Mouse (Mus musculus) 416B (cell line): Measurements from ENCODE around the gene Togaram2.
A peak's percentile ranks its signal among the peaks of the same experiment; 100 is the strongest.

Experiments
- DNase-seq: peaks from one replicate; pipeline ENCODE4 v3.0.0; 2011; ENCODE audit warnings: low read depth

Gene Togaram2

DNA sequence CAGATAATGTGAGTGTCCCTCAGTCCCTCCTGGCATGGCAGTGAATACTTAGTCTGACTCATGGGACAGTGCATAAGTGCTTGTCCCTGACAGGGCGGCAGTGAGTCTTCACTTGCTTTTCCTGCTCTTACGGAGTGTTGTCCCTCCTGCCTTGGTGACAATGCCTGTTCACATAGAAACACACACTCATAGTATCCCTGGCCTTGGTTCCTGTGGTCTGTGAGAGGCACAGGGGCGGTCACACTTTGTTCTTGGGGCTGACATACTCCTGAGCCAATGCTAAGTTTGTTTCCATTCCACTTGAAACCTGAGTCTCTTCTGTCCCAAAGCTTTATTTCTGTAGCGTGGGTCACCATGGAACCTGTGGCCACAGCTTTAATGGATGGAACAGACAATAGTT is 9.3 kb downstream of the Togaram2 start:
- no peak for DNase-seq

DNA sequence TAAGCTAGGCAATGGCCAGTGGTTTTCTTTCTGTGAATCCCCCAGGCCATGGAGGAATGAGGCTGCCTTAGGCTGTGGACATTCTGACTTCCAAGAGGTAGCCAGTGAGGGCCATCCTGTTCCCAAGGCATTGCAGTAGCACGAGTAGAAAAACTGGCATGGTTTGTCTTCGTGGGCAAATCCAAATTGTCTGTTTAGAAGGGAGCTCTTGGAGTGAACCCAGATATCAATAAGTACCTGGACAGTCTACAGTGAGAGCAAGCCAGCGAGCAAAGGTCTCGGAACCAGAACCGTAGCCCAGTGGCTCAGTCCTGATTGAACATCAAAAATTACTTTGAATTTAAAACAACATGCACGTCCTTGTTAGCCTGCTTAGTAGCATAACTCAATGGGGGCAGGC is 10.2 kb downstream of the Togaram2 start:
- DNase-seq, result no peak

DNA sequence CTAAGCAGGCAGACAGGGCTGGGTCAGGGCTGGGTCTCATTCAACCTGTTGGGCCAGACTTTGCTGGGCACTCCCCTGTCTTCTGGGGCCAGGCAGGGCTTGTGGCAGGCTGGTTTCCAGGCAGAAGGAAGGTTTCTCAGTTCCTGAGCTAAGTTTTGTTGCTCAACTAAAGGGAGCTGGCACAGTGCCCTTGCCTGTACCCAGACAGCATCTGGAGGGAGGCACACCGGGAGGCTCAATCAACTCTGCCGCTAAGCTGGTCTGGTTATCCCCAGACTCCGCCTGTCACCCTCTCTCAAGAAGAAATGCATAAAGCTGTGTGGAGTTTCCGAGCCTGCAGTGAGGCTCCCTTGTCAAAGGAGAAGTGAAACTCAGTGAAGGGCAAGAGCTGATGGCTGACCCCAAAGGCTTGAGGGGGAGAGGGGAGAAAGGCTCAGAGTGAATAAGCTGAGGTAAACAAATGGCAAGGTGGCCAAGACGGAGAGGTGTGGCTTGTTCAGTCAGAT is 11.1 kb downstream of the Togaram2 start:
- DNase-seq, result no peak

DNA sequence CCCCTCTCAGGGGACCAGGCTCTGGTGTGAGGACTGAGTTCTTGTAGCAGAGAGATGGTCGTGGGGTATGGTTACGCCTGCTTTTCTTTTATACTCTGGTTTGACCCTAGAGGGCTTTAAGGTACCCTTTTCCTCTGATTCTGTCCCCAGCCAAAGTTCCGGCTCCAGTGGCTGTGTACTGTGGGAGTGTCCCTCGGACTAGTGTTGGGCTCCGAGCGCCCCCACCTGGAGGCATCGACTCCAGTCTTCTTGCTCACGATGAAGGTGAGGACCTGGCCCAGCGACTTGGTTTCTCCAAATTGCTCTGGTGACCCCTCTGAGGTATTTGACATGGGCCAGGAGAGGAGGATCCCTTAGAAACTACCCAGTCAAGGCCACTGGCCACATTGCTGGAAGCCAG is 14.4 kb downstream of the Togaram2 start:
- no peak for DNase-seq

DNA sequence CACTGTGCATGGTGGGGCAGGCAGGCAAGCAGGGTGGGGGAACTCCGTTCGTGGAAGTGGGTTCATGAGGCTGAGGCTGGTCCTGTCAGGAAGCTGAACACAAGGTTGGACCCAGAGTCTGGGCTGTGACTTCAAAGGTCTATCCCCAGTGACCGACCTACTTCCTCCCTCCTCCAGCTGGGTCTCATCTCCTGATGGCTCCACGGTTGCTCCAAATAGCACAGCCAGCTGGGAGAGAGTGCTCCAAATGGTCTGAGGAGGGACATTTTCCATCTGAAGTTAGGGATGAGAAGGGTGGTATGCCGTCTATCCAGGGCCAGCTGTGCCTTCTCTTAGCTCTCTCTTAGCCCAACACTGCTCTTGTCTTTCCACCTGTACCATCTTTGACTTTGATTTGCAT is 16.8 kb downstream of the Togaram2 start:
- no peak for DNase-seq

DNA sequence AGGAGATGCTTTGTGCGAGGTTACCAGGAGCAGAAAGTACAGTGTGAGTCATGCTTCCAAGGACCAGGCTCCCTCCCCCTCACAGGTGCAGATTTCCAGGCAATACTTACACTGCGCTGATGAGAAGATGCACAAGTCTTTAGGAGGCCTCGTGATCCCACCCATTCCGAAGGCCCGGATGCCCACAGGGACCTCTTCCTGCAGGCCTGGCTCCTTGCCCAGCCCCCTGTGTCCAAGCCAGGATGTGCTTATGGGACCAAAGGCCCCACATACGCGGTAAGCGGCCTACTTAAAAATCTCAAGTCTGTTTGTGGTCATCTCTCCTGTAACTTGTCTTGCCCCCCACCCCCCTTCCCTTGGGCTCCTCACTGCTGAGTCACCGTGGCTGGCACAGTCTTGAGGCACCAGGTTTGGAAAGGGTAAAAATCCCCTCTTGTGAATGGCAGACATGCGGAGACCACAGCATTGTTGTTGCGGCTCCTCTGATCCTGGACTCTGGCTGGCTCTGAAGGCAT is 18.4 kb downstream of the Togaram2 start:
- DNase-seq, result peak; percentile 61

DNA sequence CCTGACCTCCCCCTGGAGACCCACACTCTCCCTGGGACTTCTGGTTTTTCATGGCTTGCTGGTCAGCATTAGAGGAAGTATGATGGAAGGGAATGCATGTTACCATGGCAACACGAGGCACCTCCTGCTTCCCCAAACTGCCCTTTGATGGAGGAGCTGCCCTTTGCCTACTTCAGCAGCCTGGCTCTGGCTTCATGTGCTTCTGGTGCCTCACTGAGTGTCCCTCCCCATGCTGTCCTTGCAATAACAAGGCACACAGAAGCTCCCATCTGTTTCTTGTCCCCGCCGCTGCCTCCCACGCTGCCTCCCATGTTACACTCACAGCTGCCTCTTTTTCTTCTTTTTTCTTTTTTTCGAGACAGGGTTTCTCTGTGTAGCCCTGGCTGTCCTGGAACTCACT is 20.3 kb downstream of the Togaram2 start:
- no peak for DNase-seq

DNA sequence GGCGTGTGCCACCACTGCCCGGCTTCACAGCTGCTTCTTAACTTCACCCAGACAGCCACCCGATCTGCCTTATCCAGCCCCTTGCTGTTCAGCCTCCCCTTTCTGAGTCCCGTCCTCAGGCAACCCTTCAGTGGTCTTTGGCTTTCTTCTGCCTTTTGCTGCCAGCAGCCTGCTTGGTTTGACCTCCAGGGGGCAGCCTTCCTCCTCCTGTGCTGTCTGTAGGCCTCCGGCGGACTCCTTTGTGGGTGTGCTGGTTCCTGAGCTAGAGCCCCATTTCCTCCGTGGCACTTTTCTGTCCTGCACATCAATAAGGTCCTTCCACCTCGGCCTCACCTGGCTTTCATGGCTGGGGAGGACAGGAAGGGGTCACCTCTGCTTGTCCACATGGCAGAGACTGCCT is 20.7 kb downstream of the Togaram2 start:
- peak; percentile 43 for DNase-seq

DNA sequence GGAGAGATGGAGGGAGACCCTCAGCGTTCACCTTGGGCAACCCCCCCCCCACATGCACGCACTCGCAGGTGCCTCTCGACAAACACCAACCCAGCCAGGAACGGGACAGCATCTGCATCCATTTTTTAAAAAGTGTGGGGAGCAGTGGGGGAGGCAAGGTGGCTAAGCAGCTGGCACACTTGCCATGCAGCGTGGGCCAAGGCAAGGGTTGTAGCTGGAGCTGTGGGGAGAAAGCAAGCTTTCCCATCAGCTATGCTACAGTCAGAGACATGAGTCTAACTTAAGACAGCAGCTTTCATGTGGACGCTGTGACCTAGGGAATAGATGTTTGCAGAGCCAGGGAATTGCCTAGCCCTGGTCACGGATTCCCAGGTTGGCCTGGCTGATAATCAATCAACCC is 22.1 kb downstream of the Togaram2 start:
- DNase-seq, result no peak

DNA sequence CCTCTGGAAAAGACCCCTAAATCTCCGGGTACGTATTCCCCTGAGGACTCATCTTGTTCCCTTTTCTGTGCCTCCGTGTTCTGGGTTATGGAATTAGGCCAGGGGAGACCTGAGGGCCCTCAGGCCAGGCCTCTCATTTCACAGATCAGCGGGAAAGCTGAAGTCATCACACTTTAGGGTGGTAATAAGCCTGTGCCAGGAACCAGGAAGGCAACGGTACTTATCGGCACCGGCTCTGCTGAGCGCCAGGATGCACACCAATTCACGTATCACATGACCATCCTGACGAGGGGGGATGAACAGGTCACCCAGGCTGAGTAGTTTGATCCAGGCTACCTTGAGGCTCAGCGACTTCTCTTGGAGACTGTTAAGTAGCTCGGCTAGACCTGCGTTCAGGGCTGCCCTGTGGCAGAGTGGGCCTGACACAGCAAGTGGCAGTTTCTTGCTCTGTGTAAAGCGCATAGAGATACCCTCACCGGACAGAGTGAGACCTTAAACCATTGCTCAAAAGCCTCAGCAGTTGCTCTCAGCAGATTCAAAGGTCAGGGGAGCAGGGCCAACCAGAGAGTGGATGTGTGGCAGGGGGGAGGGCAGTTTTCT is 22.8 kb downstream of the Togaram2 start:
- no peak for DNase-seq

DNA sequence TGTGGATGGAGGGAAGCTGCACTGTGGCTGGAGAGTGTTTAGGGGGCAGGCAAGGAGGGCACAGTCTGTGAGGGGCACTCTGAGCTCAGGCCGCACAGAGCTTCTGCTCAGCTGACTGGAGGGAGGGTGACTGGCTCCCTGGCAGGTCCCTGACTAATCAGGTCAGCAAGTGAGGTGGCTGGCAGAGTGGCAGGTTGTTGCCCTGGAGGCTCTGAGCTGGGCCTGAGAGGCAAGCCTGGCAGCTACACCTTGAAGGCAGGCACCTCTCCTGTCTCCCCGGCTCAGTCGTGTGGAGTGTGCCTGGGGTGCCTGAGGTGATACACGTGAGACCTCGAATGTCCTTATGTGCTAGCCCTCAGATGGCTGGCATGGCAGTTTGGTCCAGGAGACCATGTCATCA is 23.3 kb downstream of the Togaram2 start:
- no peak for DNase-seq

DNA sequence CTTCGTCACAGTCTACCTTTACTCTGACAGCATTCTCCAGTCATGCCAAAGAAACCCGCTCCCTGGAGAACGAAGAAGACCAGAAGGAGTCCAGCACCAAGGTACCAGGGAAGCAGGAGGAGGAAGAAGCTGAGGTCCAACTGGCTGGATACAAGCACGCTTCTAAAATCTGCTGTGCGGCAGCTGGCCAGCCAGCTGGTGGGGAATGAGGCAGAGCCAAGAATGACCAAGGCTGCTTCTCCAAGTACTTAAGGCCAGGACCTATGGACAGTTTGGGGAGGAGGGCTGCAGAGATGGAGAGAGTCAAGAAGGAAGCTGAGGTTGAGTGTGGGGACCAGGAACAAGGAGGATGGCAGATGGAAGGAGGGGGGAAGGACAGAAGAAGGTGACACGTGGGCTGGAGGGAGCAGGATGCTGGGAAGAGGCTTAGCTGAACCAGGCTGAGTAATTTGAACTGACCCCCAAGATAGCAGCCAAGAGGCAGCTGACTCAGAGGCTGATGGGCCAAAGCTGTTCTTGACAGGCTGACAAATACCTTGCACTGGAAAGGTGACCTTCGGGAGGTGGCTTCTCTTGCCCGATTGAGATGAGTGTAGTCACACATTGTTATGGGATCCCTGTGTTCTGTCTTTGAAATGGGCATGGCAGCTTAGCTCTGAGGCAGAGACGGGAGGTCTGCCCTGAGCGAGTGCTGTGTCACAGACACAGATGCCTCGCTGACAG is 25.0 kb downstream of the Togaram2 start:
- no peak for DNase-seq

DNA sequence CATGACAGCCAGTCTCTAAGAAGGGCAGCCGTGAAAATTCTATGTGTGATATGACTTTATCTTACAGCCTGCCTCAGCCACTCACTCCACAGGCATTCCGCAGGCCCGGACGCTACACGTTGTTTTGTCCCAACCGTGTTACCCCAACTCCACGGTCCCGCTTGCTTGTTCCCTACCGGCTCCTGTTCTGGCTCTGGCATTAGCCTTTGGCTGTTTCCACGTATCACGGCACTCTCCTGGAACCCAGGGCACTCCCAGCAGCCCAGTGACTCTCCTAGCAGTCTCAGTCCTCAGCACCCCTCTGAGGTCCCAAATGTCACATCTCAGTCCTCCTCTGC is 25.5 kb downstream of the Togaram2 start:
- DNase-seq, result no peak

DNA sequence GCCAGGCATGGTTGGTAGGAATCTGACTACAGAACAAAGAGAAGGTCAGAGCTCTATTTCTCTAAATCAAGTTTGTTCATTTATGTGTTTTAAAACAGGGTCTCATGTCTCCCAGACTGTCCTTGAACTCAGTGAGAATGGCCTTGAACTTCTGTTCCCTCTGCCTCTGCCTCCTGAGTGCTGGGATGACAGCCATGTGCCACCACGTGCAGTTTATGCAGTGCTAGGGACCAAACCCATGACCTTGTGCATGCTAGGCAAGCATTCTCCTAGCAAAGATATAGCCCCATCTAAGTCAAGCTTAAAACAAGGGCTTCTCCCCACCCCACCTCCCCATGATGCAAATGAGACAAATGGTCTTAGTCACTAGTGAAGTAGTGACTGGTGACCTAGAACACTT is 32.1 kb downstream of the Togaram2 start:
- DNase-seq, result no peak

DNA sequence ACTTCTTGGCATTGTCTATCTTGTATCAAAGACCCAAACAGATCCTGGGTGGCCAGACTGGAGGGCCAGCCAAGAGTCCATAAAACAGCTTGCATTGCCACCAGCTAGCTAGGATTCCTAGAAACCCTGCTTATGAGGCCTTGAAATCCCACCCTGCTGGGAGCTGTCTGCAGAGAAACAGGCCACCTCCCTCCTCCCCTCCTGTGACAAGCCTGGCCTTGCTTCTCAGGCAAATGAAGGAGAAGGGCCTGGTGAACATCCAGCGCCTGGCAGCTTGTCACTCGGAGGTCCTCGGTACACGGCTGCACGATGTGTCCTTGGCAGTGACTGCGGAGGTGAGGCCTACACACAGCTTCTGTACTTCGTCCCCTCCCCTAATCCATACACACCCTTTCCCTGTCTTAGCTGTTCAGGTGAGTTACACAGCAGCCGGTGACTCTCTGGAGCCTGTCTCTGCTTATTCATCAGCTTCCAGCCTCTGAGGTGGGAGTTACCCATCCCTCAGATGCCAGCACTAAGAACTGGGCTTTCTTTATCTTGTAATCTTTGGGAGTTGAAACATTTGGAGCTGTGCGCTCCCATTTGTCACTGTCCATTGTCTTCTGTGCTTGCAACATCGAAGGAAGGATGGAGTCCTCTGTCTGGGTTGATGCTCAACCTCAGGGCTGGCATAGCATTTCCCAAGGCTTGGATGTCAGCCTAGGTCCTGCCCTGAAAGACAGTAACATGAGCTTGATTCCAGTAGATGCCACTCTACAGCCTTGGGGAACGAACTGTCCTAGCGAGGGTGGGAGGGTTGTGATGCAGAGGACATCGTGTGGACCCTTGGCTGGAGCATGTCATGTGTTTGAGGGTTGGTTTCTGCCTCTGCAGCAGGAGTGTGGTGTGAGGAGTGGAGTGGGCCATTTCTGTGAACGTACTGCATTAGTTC is 32.8 kb downstream of the Togaram2 start:
- no peak for DNase-seq

DNA sequence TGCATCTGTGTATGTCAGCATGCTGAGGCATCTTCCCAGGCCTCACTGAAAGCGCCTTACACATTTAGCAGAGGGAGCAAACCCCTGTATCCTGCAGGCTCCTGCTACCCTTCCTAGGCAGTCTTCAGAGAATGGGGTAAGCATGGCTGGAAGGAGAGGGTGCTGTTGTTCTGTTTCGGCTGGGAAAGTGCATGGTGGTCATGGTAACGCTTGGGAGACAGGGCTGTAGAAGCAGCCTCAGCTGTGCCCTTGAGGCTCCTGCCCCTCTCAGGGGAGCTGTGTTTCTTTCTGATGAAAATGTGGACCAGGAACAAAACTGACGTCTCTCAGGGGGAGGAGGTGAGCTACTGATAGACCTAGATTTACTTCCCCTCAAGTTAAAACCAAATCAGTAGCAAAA is 34.7 kb downstream of the Togaram2 start:
- no peak for DNase-seq

DNA sequence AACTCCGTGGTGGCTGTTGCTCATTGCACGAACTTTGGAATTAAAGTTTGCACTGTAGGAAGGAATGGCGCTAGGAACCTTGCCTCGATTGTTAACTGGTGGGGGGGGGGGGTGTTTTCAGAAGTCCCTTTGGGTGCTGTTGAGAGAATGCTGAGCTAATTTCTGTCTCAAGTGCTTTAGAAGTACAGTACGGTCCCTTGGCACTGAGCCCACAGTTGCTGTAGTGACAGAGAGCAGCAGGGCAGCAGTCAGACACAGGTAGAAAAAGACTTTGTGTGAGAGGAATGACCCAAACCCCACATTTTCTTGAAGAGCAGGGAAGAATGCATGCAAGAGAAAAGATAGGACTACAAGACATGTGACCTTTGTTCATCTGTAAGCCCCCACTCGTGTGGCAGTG is 39.2 kb downstream of the Togaram2 start:
- no peak for DNase-seq

DNA sequence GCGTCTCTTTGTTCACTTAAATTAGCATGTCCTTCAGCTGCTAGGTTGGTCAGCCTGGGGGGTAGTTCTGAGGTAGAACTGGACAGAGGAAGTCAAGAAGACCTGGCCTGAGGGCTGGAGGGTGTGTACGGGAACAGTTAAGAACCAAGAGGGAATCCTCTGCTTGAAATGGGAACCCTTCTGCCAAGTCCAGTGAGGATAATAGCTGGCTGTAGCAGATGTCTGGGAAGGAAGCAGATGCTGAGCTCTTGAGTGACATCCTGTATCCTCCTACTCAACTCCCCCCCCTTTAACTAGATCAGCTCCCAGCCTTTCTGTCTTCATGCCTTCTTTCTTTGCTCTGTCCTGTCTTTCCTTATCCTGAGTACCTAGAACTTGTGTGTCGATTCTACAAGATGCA is 42.0 kb downstream of the Togaram2 start:
- no peak for DNase-seq

DNA sequence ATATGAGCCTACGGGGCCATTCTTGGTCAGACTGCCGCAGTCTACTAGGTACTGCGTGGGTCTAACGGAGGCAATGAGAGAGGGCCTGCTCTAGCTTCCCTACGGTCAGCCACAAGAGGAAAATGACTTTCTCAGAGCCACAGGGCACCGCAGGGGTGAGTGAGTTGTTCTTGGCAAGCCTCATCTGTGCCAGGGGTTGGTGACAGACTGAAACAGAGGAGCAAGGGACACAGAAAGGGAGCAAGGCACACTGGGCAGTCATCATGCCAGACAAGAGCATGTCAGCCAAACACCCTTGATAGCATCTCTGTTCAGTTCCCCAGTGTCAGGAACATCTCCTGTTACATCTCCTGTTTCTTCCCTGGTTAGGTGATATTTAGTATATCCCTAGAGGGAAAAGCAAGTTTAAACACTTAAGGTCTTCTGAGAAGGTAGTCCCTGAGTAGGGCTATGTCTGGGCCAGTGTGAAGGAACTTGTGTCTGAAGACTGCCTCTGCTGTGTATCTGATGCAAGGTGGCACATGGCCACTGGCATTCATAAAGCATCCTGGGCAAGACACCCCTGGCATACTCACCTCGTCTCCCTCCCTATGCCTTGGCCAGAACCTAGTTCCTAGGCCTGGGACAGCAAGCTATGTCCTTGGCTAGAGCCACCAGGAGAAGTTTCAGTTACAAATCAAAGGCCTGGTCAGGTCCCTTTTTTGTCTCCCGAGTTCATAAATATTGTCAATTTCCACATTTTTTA is 45.0 kb downstream of the Togaram2 start:
- no peak for DNase-seq

DNA sequence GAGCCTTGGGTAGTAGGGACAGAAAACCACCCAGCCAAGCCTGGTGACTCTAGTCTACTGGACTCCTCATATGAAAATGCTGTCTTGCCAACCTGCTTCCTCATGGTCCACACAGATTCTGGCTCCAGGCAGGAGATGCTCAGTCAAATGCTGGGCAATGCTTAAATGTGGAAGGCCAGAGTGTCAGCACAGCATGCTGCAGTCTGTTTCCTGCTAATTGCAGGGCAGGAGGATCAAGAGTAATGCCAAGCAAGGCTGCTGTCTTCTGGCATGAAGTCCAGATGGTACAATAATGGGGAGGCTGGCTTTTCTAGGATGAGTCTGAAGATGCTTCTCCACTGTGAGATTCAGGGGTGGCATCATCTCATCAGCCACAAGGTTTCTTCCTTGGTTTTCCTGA is 47.4 kb downstream of the Togaram2 start:
- no peak for DNase-seq

DNA sequence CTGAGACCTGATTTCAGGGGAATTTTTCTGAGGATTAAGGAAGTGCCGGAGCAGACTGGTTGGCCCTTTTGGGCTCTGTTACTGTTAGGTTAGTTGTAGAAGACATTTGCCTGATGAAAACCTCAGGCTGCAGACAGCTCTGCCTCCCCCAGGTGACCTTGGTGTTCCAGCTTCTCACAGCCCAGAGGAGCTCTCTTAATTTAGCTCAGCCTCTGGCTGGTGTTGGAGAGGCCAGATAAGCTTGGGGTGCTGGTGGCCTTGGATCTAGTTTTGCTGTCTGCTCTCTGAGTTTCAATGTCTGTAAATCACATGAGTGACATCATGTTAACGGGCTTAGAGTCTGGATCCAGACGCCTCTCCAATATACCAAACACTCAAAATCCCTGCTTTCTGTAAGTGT is 48.0 kb downstream of the Togaram2 start:
- no peak for DNase-seq

DNA sequence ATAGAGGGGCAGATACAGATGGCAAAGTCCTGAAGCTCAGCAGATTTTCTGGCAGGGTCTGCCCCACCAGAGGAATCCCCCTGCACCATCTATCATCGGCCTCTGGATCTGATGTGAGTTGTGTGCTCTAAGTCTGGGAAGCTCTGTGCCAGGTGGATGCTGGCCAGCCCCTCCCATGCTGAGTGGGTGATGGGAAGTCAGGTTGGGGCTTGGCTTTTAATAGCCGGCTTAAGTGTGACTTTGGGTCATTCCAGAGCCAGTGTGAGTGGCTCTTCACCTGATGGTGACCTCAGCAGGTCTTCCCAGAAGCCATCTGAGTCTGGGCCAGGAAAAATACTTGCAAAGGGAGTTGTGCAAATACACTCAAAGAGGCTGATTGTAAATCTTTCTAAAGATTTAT is 57.6 kb downstream of the Togaram2 start:
- DNase-seq, result no peak
